Mouse (Mus musculus): ENCODE data around the gene Gucd1. TPM values are rescaled to one million over a fixed set of nuclear protein-coding genes. Genes with fewer than 3 reads are reported as not detected.
"Not testable (repeated sequence)": the region's sequence is repeated elsewhere in the genome, so short reads cannot be mapped to it uniquely, and the experiment has no call there.

The Gucd1 gene
- polyA plus RNA-seq, 1 experiment from 2014 or later, result 39.8 TPM

DNA sequence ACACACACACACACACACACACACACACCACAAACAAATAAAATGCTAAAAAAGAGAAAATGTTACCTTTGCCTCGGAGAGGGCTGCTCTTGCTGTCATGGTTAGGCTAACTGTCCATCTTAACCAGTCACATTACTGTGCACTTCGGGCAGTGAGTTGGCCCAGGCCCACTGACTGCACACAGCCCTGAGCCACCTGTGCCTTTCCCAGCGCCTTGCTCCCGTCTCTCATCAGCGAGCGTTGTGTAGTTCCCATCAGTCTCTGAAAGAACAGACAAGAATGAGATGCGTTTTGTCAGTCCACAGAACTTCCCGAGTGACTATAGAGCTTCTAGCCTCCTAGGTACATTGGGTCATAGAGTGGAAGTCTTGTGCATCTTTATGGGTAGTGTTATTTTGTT lies 16.4 kb upstream of the Gucd1 start:
- no peak for ATAC-seq
- 89% methylated on average over 8 of the region's 8 CpGs for whole genome bisulfite sequencing
- peaks cover 10% of the 10 kb centered on the region for H3K36me3 ChIP-seq

DNA sequence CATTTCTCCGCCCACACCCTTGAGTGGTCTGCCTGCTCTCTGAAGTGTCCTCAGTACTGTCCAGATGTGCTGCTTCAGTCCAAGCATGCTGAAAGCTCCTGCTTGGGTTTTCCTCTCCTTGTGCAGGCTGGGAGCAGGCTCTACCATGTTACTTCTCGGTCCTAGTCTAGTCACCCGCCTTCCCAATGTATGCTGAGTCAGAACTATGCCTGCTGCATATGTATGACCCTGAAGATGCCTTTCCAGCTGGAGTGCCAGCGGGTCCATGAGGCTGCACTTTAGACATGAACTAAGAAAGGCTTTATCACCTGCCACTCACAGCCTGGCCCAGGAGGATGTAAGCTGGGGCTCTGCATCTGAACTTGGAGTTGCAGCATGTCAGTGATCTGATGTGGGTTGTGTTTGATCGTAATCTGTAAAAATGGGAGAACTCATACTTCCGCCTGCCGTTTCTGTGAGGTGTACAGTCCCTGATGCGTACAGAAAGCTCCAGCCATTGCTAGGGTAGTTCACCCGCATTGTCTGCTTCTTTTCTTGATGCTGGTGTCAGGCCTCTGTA lies 13.8 kb upstream of the Gucd1 start:
- peaks cover 10% of the 10 kb centered on the region for H3K36me3 ChIP-seq
- no peak overlapping the region for H3K9ac ChIP-seq
- 88% methylated on average over 9 of the region's 9 CpGs for WGBS

More for the DNA sequence above, 16.4 kb upstream of the Gucd1 start:
- no peak overlapping the region for H3K4me2 ChIP-seq (replicated peaks)
- H3K9ac ChIP-seq, result no peak overlapping the region
- H3K27me3 ChIP-seq (replicated peaks), result no peaks in the 10 kb centered on the region
- no peaks in the 10 kb centered on the region for H3K9me3 ChIP-seq
- no peak overlapping the region for H3K4me3 ChIP-seq (replicated peaks)
- no peak overlapping the region for H3K27ac ChIP-seq
- no peaks in the 10 kb centered on the region for H3K4me1 ChIP-seq (replicated peaks)

DNA sequence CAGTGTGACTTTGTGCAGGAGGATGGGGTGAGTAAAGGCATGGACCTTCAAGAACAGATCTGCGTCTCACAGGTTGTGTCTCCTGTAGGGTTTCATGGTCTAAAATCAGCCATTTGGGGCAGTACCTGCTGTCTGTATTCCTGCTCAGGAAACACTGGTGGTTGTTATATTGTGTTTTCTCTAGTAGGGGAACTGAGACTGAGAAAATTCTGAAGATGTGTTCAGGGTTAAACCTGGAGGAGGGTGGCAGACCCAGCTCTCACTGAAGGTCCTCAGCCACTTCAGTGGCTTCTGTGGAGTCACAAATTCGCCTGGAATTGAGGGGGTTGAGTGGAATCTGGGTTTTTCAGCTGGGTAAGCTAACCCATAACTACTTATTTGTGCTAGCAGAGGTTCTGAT lies 12.6 kb upstream of the Gucd1 start:
- WGBS, result 85% methylated on average over 2 of the region's 2 CpGs
- no peaks in the 10 kb centered on the region for H3K27me3 ChIP-seq (replicated peaks)
- ATAC-seq, result no peak

More for the DNA sequence above, 13.8 kb upstream of the Gucd1 start:
- Histone ChIP-seq H3K27me3 (replicated peaks) (no peaks in the 10 kb centered on the region), H3K4me2 (replicated peaks) (no peak overlapping the region), H3K9me3 (no peaks in the 10 kb centered on the region), H3K27ac (no peak overlapping the region), H3K4me3 (replicated peaks) (no peak overlapping the region), H3K4me1 (replicated peaks) (no peaks in the 10 kb centered on the region)
- ATAC-seq, result no peak

DNA sequence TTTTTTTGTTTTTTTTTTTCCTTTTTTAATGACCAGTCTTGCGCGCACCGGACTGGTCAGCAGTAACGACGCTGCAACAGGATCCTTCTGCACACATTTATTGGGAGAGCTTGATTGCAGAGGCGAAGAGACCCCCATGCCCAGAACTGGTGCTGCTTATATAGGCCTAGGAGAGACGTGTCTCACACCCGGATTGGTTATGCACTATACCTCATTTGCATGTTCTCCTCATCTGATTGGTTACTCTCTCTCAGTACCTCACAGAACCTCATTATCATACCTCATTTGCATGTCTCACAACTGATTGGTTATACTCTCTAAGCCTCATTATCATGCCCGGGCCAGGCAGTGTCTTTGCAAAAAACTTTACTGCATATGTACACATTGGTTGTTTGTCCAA lies 7.7 kb upstream of the Gucd1 start:
- ATAC-seq; H3K4me1 ChIP-seq (replicated peaks); H3K27ac ChIP-seq; H3K9me3 ChIP-seq; H3K4me3 ChIP-seq (replicated peaks); H3K27me3 ChIP-seq (replicated peaks); H3K9ac ChIP-seq; H3K4me2 ChIP-seq (replicated peaks): not testable (repeated sequence)
- peaks cover 17% of the 10 kb centered on the region for H3K36me3 ChIP-seq
- 96% methylated on average over 9 of the region's 9 CpGs for WGBS

More for the DNA sequence above, 12.6 kb upstream of the Gucd1 start:
- Histone ChIP-seq H3K36me3 (peaks cover 17% of the 10 kb centered on the region), H3K9ac (no peak overlapping the region), H3K4me2 (replicated peaks) (no peak overlapping the region), H3K27ac (no peak overlapping the region), H3K4me1 (replicated peaks) (no peaks in the 10 kb centered on the region), H3K4me3 (replicated peaks) (no peak overlapping the region), H3K9me3 (no peaks in the 10 kb centered on the region)

DNA sequence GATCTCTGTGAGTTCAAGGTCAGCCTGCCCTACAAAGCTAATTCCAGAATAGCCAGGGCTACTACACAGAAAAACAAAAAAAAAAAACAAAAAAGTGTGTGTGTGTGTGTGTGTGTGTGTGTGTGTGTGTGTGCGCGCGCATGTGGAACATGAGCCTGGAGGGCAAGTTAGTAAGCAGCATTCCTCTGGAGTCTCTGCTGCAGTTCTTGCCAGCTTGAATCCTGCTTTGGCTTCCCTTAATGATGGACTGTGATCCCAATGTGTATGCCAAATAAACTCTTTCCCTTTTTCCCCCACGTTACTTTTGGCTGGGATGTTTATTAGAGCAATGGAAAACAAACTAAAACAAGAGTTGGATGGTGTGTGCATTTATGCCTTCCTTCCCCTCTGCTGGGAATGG lies 3.9 kb upstream of the Gucd1 start:
- Histone ChIP-seq H3K4me1 (replicated peaks) (peaks cover 11% of the 10 kb centered on the region; the same call in 1 of the 2 replicates), H3K4me2 (replicated peaks) (no peak overlapping the region), H3K27ac (no peak overlapping the region), H3K27me3 (replicated peaks) (no peaks in the 10 kb centered on the region), H3K9me3 (no peaks in the 10 kb centered on the region), H3K4me3 (replicated peaks) (no peak overlapping the region), H3K9ac (no peak overlapping the region), H3K36me3 (peaks cover 24% of the 10 kb centered on the region)
- 86% methylated on average over 4 of the region's 4 CpGs for WGBS
- ATAC-seq, result no peak

DNA sequence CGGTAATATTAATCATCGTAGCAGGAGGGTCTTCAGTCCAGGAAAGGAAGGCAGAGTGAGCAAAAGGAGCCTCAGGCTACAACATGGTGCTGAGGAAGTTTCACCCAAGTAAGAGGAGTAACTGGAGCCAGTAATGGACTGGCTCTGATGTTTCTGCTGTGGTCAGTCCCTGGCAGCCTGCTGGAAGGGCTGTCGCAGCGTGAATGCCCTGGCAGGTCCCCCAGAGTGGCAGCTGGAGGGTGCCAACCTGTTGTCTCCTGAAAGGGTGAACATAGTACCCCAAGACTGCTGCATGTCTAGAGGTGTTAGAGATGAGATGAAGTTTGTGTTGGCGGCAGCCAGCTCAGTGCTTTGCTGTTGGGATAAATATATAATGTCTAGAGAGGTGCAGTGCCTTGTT lies 2.8 kb upstream of the Gucd1 start:
- H3K4me2 ChIP-seq (replicated peaks), result no peak overlapping the region
- no peak overlapping the region for H3K27ac ChIP-seq
- H3K9me3 ChIP-seq, result no peaks in the 10 kb centered on the region
- 89% methylated on average over 5 of the region's 5 CpGs for WGBS
- H3K4me1 ChIP-seq (replicated peaks), result peaks cover 19% of the 10 kb centered on the region; the same call in 1 of the 2 replicates
- H3K36me3 ChIP-seq, result peaks cover 19% of the 10 kb centered on the region
- H3K27me3 ChIP-seq (replicated peaks), result no peaks in the 10 kb centered on the region
- H3K4me3 ChIP-seq (replicated peaks), result no peak overlapping the region
- no peak overlapping the region for H3K9ac ChIP-seq
- no peak for ATAC-seq

DNA sequence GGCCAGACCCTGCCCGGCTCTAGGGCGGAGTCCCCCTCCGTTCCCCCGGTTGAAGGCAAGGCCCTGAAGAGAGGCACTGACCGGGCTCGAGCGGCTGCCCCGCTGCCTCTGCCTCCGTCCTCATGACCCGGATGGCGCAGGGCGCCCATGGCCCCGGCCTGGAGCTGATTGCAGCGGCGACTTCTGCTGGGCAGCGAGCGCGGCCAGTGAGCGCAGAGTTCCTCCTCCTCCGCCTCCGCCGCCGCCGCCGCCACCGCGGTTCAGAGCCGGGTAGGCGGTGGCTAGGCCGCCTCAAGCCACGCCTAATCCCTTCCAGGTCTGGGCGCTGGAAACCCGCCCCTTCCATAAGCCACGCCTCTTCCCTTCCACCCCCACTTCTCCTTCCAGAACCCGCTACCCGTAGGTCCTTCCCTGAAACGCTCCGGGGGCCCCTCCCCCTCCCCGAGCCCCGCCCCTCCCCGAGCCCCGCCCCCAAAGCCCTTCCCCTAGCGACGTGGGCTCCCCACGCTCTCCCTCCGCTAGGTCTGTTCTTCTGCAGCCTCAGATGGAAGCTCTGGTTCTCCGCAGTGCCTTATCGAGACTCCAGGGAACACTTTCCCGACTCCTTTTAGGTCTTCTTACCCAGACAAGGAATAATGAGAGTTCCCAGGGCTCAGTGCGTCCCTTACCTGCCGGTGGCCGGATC lies 557 bp downstream of the Gucd1 start, which contains the start of gene Snrpd3:
Snrpd3 (plus strand) TSS at position 479 of the 685 bp plus-strand sequence.
- no peaks in the 10 kb centered on the region for H3K9me3 ChIP-seq
- WGBS, result 0% methylated on average over 42 of the region's 52 CpGs
- ATAC-seq, result peak; percentile 95

DNA sequence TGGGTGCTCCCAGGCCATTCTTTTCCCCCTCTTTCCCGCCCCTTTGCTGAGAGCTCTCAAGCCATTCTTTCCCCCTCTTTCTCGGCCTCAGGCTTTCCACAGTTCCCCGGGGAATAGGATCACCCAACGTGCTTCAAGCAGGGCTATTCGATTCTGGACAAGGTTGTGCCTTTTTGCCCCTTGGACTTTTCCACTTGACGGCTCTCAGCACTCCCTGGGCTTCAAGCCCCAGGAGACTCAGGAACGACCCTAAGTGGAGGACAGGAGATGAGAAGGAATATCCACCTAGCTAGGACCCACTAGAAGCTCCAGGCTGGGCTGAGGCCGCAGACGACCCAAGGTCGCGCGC lies 1.1 kb downstream of the Gucd1 start:
- under 1% methylated on average over 12 of the region's 12 CpGs for WGBS
- H3K9ac ChIP-seq, result peak overlapping the region; percentile 99
- peaks cover 26% of the 10 kb centered on the region; the same call in 1 of the 2 replicates for H3K4me1 ChIP-seq (replicated peaks)
- no peaks in the 10 kb centered on the region for H3K27me3 ChIP-seq (replicated peaks)
- peak overlapping the region; percentile 70 for H3K4me2 ChIP-seq (replicated peaks)
- H3K9me3 ChIP-seq, result no peaks in the 10 kb centered on the region
- no peak for ATAC-seq
- peaks cover 17% of the 10 kb centered on the region for H3K36me3 ChIP-seq
- peak overlapping the region; percentile 99 for H3K27ac ChIP-seq
- peak overlapping the region; percentile 93 for H3K4me3 ChIP-seq (replicated peaks)

More for the DNA sequence above, 557 bp downstream of the Gucd1 start, which contains the start of gene Snrpd3:
- H3K27ac ChIP-seq, result peak within 1 kb of the TSS; percentile 99
- H3K36me3 ChIP-seq, result peaks cover 17% of the 10 kb centered on the region
- H3K4me2 ChIP-seq (replicated peaks), result peak within 1 kb of the TSS; percentile 70
- no peaks in the 10 kb centered on the region for H3K27me3 ChIP-seq (replicated peaks)
- H3K4me1 ChIP-seq (replicated peaks), result peaks cover 26% of the 10 kb centered on the region; the same call in 1 of the 2 replicates
- H3K9ac ChIP-seq, result peak within 1 kb of the TSS; percentile 99
- H3K4me3 ChIP-seq (replicated peaks), result peak within 1 kb of the TSS; percentile 93

DNA sequence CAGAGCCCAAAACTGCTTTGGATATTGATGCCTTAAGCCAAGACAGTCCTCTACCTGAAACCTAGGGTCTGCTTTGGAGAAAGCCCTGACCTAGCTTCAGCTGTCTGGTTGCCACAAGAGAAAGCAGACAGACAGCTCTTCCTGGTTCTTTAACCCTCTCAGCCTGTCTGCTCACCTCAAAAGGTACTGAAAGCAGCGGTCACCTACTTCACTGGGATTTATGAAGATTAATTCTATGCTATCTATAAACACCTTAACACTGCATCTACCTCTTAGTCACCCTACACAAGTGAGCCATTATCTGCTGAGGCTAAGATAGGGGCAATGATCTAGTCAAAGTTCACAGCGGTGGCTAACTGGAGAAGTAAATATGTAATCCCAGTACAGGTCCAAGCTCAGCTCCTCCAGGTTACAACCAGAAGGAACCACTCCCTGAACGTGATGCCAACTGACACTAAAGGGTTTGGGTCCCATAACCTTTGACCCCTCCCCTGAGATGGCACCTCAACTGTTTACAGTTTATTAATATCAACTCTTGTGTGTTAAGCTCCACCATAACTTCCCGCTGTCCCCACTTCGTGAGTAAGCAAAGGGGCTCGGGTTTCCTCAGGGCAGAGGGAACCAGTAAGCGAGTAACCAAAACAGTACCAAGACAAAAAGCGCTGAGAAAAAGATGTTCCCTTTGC lies 1.6 kb downstream of the Gucd1 start:
- Histone ChIP-seq H3K4me2 (replicated peaks) (peak overlapping the region; percentile 70), H3K27me3 (replicated peaks) (no peaks in the 10 kb centered on the region), H3K9ac (peak overlapping the region; percentile 99), H3K4me3 (replicated peaks) (peak overlapping the region; percentile 93), H3K36me3 (peaks cover 21% of the 10 kb centered on the region), H3K4me1 (replicated peaks) (peaks cover 26% of the 10 kb centered on the region; the same call in 1 of the 2 replicates), H3K9me3 (no peaks in the 10 kb centered on the region), H3K27ac (peak overlapping the region; percentile 99)
- peak; percentile 39 for ATAC-seq
- 19% methylated on average over 8 of the region's 8 CpGs for WGBS

DNA sequence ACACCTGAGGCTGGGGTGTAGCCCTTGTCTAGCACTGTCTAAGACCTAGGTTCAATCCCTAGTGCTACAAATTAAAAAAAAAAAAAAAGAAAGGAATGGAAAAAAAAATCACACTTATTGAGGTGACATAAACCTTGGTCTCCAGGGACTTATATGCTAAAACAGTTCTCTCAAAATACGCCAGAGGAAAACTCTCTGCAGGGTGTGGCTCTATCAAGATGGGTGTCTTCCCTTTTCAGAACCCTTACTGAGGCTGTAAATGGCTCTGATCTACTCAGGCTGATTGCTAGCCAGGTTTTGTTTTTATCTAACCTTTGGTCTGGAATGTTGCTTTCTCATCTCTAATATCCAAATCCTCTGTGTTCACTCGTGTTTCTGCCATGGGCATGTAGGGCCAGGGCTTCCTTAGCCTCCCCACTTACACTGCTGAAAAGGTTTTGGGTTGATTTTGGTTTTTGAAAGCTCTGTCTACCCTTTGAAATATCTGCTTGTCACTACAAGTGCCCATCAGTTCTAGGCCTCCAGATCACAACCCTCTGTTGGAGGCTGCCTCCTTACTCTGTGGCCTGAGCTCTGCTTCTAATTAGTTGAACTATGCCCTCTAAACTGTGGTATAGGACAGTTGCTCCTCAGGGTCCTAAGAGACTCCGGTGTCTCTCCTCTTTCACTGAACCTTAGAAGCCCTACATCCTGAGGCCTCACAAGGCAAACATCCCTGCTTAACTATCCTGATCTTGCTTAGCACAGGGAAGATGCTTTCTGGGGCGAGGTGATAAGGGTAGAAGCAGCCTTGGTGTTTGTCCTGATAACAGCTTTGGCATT lies 2.3 kb downstream of the Gucd1 start:
- Histone ChIP-seq H3K4me3 (replicated peaks) (peak overlapping the region; percentile 93), H3K36me3 (peaks cover 21% of the 10 kb centered on the region), H3K9ac (0 out of 2 replicates have a peak overlapping the region, but pooled peaks have one; percentile 99), H3K27ac (peak overlapping the region; percentile 99), H3K4me2 (replicated peaks) (peak overlapping the region; percentile 70), H3K27me3 (replicated peaks) (no peaks in the 10 kb centered on the region), H3K9me3 (no peaks in the 10 kb centered on the region), H3K4me1 (replicated peaks) (peaks cover 23% of the 10 kb centered on the region; the same call in 1 of the 2 replicates)
- WGBS, result 57% methylated on average over 4 of the region's 4 CpGs
- no peak for ATAC-seq

DNA sequence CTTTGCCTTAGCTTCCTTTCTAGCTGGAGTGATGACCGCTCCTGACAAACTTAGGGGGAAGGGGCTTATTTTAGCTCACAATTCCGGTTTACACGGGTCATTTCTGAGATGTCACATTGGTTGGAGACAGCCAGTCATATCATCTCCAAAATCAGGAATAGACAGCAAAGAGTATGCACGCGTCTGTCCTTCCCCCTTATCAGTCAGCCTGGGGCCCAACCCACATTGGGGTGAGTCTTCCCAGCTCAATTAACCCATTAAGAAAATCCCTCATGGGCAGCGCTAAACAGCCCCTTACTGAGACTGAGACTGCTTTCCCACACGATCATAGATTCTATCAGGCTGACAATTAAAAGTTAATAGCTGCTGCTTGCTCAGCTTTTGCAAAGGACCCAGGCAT lies 3.4 kb downstream of the Gucd1 start:
- H3K4me3 ChIP-seq (replicated peaks), result no peak overlapping the region
- H3K4me1 ChIP-seq (replicated peaks), result peaks cover 23% of the 10 kb centered on the region; the same call in 1 of the 2 replicates
- H3K9me3 ChIP-seq, result no peaks in the 10 kb centered on the region
- H3K9ac ChIP-seq, result no peak overlapping the region
- H3K36me3 ChIP-seq, result peaks cover 27% of the 10 kb centered on the region
- peak overlapping the region; percentile 70 for H3K4me2 ChIP-seq (replicated peaks)
- 61% methylated on average over 7 of the region's 7 CpGs for WGBS
- no peak overlapping the region for H3K27ac ChIP-seq
- H3K27me3 ChIP-seq (replicated peaks), result no peaks in the 10 kb centered on the region
- no peak for ATAC-seq
